Mouse (Mus musculus) thymus, adult 2 months (tissue): ENCODE measurements at regions not wholly inside any gene's neighbourhood (a gene's known extent, or its start where the extent isn't known, plus 50 kb on each side); places are given as distances from the start of the nearest gene placed in this dataset.

Source experiments
- CTCF ChIP-seq: fragments of 200-500 bp; IDR thresholded peaks from 2 replicates; pipeline ENCODE4 v1.5.1; 2012; ENCODE audit warnings: mild to moderate bottlenecking, control low read depth, low read length, moderate library complexity, borderline replicate concordance; ENCODE audit not compliant: control insufficient read depth, poor library complexity, insufficient read depth; ENCODE audit errors: extremely low read depth
- POLR2A ChIP-seq: fragments of 200-500 bp; IDR thresholded peaks from 2 replicates; pipeline ENCODE4 v1.6.1; 2012; ENCODE audit warnings: mild to moderate bottlenecking, low read length, control low read depth, moderate library complexity; ENCODE audit not compliant: control insufficient read depth, poor library complexity, insufficient read depth; ENCODE audit errors: extremely low read depth

- no peak for TF ChIP-seq CTCF
- no peak for TF ChIP-seq POLR2A
Observed at GRCm38 (mm10) chr9:86238691-86239090, 226.1 kb downstream of the Ube2cbp start.
